Mouse (Mus musculus): ENCODE results near the gene Cdadc1.

DNA sequence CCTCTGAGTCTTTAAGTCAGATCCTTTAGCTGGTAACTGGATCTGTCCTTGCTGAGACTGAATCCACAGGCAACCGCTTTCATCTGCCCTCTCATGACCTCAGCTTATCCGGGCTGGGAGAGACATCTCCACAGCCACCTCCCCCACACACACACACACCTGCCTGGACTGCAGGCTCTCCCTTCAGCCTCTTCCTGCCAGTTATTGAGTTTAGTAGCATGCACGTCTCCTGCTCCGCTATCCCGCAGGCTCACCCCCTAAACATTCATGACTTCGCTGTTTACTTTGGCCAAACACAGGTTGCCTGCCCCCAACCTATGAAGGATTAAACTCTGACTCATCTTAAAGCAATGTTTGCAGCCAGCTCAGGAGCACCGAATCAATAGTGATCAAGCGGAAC, 45.8 kb downstream of the Cdadc1 start:
- TF ChIP-seq CTCF (IDR thresholded peaks at IDR 0.05; ENCODE audit: extremely low read depth, insufficient read depth, low read length) (no peak), POLR2A (IDR thresholded peaks at IDR 0.05; ENCODE audit: extremely low read depth, insufficient read depth, low read length) (no peak)
